Mouse (Mus musculus) left cerebral cortex, postnatal 36 days (tissue): ENCODE results near the gene Nsf. TPM values are rescaled to one million over a fixed set of nuclear protein-coding genes. Genes with fewer than 3 reads are reported as not detected.

Experiments
- DNase-seq, 2 experiments: peaks; one replicate each; pipeline ENCODE4 v3.0.0; 2021 to 2022; ENCODE audit warnings: low spot score in 2 of 2, mixed read lengths in 1 of 2
- intact Hi-C: fragments of 180-260 bp; cut with DNase I; formaldehyde crosslinking; loops from one replicate; pipeline ENCODE4 v1.15.1; 2025
- total RNA-seq, 2 experiments: library from RNA; stranded (reverse); gene quantifications; 2 replicates each; pipeline ENCODE4 v1.2.3; 2021

Gene Nsf
- total RNA-seq, 2 experiments from 2014 or later = 883 to 922 TPM

DNA sequence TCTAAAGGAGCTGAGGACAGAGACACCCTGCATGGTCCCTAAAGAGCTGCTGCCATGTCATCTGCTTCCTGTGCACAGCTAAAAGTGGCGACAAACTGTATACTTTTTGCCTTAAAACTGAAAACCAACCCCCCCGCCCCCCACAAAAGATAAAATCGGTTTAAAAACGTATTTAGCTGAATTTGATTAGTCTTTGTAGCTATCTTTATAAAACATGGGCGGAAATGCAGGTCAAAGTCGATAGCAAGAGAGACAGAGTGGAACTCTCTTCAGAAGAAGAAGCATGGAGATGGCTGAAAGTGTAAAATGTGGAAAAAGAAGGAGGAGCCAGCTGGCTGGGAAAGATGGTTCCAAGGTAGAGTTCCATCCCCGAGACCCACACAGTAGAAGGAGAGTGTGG is 4.9 kb downstream of the Nsf start:
- no peak for DNase-seq
- intact Hi-C loops = no loop called here

DNA sequence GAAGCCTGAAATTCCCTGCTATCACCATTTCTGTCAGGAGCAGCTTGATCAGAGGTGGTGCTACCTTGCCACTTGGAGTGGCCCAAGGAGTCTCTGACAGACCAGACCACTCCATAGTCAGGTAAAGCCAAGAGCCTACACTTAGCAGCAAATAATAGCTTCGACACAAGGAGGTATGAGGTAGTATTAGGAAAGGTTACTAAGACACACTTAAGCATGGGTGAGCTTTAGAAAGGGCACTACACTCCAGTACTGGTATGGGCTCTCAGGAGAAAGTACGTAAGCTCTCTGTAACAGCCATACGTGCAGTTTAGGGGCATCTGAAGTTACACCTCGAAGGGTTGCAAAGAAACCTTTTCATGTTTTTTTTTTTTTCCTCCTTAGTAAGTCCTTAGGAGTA is 11.1 kb downstream of the Nsf start:
- intact Hi-C loops = no loop called here
- no peak for DNase-seq

DNA sequence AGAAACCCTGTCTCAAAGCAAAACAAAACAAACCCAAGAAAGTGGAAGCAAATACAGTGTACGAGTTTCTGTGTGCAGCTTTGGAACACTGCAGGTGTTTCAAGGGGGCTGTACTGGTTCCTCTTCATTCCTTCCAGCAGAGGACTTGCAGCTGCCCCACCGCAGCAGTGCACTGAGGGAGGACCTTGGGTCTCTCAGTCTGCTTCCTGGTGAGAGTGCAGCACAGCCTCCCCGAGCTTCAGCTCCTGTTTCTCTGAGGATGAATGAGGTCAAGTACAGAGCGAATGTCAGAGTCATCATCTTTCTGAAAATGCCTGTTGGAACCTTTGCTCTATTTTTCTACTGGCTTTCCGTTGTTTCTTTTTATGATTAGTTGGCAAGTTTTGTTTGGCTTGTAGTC is 12.5 kb downstream of the Nsf start:
- DNase-seq = no peak
- intact Hi-C loops = no loop called here

DNA sequence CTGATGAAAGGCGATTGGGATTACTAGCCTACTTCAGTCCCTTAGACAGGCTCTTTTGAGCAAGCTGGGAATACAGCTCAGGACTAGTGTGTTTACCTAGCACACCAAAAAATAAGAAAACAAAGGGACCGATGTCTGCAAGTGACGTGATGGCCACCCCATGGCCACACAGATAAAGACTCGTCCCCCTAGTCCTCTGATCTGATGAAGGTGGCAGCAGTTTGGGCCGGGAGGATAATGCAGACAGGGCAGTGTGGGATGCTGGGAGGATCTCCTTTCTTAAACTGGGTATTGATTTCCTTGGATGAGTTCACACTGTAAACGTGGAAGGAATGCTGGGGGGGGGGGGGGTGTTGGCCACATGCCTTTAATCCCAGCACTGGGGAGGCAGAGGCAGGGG is 13.0 kb downstream of the Nsf start:
- no peak for DNase-seq
- intact Hi-C loops = no loop called here

DNA sequence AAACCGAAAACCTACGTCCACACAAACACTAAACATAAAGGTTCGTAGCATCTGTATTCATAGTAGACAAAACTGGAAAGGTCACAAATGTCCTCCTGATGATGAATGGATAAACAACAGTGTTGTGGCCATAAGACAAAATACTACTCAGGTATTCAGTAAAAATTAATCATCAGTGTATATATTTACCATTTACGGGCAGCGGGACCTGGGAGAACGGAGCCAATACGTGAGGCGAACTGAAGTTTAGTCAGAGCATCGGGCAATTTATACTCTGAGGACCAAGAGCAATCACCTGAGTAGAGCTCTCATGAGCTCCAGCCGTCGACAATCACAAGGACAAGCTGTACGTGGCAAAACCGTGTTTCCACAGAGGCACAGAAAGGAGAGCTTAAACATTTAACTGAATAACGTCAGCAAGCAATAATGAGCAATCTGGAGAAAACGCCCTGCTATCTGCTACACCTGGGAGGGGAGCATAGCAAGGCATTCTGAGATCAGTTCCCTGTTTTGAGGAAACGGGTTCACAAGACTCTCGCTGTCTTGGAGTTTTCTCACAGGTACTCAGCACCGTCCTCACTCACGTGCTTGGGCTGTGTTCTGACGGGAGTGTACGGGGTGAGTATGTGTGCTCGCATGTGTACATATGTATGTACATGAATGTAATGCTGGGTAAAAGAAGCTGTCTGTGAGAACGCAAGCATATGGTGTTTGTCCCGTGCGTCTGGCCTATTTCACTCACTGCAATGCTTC is 15.7 kb downstream of the Nsf start:
- intact Hi-C loops = no loop called here
- DNase-seq = no peak

DNA sequence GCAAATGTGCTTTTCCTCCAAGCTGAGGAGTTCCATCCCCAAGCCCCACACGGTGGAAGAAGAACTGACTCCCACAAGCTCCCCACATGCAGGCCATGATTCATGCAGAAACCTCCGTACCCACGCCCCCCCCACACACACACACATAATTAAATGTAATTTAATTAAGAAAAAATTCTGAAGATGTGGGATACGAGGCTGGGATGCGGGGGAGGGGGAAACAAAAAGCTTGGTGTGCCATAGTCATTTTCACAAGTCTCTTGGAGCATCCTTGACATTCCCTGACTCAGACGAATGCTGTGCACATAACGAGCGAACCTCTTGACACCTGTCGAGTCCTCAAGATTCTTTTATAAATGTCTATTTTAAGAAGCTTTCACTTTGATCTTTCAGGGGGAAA is 16.4 kb downstream of the Nsf start:
- intact Hi-C loops = no loop called here
- DNase-seq = no peak

DNA sequence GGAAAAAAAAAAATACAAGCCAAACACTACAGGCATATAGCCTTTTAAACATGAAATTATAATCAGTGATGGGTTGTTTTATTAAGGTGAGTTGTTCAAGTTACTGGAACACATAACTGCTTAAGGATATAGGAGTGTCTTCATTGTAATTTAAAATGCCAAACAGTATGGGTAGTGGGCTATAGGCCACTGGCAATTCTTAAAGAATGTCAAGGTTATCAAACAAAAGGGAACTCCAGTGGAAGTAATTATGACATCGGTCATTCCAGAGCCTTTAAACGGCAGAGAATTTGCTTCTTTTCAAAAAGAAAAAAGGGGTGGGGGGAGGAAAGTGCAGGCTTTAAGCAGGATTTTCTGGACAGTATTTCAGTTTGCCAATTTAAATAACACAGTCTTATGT is 18.1 kb downstream of the Nsf start:
- DNase-seq = no peak
- intact Hi-C loops = no loop called here

DNA sequence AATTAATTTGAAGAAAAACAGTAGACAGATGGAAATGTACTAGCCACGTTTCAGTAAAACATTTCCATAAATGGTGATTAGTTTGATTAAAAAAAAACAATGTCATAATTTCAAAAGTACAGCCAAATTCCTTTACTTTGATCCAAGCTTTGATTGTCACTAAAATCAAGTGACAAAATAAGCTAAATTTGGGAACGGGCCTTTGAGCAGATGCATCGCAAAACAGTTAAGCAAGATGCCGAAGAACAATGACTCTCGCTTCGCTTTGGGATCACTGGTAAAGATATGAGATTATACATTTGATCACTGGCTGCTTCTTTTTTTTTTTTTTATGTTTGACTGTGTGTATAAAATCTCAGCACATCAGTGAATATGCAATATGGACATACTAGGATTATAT is 20.0 kb downstream of the Nsf start:
- intact Hi-C loops = no loop called here
- DNase-seq = no peak

DNA sequence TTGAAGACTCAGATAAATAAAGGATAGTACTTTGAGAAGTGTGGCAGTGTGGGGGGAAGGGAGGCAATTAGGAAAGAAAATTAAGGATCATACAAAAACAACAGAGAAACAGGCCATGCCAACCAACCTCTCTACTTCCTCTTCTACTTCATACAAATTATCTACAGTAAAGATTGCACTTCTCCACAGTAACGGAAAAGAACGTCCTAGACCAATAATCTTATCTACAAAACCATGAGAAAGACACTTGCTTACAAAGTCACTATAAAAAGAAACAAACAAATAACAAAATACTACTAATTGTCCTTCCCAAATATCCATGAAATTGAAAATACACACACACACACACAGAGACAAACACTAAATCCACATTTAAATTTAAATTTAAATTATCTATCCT is 29.9 kb downstream of the Nsf start:
- intact Hi-C loops = no loop called here

DNA sequence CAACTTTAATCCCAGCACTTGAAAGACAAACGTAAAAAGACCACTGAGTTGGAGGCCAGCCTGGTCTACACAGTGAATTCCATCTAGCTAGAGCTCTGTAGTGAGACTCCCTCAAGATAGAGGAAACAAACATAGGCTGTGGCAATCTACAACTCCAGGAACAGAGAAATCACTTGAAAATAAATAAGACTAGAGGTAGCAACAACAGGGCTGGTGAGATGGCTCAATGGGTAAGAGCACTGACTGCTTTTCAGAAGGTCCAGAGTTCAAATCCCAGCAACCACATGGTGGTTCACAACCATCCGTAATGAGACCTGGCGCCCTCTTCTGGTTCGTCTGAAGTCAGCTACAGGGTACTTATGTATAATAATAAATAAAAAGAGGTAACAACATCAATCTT is 30.6 kb downstream of the Nsf start:
- intact Hi-C loops = no loop called here
- no peak for DNase-seq

More for the DNA sequence above, 29.9 kb downstream of the Nsf start:
- DNase-seq = no peak

DNA sequence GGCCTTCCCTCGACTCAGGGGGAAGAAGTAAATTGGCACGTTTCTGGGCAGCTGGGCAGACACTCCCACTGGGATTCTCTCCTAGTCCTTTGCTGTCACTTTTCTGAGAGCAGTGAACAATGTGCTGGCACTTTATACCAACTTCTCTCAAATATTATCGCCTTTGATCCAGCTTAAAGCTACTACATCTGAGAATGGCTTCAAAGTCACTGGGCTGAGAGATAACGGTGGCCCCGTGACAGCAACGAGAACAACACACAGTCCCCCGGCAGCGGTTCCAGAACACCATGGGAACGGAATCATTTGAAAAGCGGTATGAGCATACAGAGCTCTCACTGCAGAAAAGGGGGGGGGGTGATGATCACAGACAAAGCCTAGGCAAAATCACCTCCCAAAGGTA is 31.0 kb downstream of the Nsf start:
- intact Hi-C loops = no loop called here
- no peak for DNase-seq

DNA sequence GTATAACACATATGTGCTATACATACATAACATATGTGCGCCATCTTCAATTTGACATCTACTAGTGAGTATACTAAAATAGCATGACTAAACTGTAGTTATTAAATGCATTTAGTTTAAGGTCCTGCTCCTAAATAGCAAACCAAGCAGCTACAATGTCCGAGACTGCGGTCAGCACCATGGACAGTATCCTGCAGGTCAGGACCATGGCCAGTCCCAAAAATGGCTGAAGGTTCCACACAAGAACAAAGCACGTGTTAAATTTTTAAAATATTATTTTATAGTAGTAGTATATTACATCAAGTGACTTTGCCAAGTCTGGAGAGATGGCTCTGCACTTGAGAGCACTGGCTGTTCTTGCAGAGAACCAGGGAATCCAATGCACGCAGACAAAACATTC is 33.2 kb downstream of the Nsf start:
- intact Hi-C loops = no loop called here
- no peak for DNase-seq

DNA sequence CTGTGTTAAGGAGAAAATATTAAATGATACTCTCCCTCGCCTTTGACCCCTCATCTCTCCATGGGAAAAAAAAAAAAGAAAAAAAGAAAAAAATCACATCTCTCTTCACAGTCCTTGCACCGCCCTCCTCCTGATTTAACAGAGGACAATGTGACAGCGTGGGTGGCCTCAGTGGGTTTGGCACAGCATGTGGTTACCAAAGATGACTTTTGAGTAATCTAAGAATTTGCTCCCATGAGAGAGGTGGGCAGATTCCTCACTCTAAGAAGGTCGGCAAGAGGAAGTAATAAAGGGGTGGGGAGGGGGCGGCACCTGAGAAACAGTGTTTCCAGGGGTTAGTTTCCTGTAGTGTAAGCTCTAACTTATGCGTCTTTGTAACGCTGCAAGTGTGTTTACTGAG is 37.0 kb downstream of the Nsf start:
- DNase-seq = peak in 1 of 2 experiments; percentile 38
- intact Hi-C loops = loop anchor here (5.0 kb wide), 1 partner anchor 280 kb away; no protein-coding TSS in a partner anchor

DNA sequence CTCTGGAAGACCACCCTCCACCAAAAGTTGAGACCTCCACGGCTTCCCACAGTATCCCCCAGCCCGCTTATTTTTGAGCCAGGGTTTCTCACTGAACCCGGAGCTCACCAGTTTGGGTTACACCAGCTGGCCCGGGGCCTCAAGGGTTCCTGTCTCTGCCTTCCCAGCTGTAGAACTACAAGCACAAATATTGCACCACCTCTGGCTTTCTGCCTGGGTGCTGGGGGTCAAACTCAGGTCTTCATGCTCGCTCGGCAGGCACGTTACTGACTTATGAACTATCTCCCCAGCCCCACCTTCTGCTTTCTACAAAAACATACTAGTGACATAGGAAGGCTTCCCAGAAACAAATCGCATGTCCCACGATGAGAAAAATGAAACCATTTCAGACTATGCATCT is 38.2 kb downstream of the Nsf start:
- intact Hi-C loops = loop anchor here (5.0 kb wide), 1 partner anchor 282 kb away; no protein-coding TSS in a partner anchor

DNA sequence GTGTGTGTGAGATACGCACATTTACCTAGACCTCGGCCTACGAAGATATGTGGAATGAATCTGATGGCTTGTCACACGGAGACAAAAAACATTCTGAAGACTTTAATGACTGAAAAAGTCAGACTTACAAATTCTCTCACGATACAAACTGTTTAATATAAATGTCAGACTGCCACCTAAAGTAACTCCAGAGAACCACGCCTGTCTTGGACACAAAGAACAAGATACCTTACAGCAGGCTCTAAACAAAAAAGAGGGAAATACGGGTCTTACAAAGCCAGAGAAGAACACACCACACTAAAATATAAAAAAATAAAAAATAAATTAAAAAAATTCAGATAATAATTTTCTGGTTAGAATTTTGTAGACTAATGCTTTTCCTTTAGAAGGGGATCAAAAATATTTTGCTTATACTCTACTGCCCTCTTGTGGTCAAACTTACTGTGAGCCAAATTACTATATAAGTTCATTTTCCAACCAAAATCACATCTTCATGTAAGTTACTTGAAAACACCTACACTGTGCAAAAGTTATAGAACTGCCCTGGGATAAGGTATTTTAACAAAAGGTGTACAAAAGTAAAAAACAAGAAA is 42.8 kb downstream of the Nsf start:
- no peak for DNase-seq
- intact Hi-C loops = loop anchor here (1.0 to 5.0 kb wide), 3 partner anchors 44 to 274 kb away; partner anchors contain the start of gene Lyzl6

More for the DNA sequence above, 38.2 kb downstream of the Nsf start:
- no peak for DNase-seq

DNA sequence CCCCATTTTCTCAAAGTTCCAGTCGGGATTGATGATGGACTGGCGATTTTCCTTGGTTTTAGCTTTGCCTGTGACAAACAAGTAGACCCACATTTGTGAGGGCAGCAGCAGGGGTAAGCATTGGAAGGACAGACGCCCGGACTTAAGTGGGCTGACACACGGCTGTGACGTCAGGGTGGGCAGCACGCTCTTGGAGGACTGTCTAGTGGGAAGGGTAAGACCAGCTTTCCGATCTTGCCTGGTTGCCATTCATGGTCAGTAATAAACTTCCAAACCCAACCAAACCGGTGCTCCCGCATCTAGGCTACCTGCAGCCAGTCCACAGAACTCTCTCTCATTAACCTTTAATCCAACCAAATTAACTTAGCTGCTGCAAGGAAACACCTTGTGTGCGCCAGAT is 43.3 kb downstream of the Nsf start:
- intact Hi-C loops = loop anchor here (1.0 to 5.0 kb wide), 2 partner anchors 147 to 273 kb away; partner anchors contain the start of gene Lyzl6
- DNase-seq = no peak

DNA sequence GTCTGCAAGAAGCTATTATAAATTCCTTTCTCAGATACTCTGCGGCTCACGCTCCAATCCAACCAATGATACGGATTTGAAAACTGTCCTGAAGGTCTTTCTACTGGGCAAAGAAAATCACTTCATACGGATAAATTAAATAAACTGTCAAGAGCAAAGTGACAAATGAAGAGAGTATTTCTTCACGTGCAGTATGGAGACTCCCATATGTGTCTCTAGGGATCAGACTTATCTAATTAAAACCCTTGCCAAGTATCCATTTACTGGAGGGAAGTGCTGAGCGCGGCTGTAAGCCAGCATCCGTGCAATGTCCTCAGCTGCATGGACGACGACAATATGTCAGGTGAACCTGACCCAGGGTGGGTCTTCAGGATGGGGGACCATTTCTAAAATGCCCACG is 44.0 kb downstream of the Nsf start:
- no peak for DNase-seq
- intact Hi-C loops = loop anchor here (1.0 to 5.0 kb wide), 2 partner anchors 147 to 273 kb away; partner anchors contain the start of gene Lyzl6

DNA sequence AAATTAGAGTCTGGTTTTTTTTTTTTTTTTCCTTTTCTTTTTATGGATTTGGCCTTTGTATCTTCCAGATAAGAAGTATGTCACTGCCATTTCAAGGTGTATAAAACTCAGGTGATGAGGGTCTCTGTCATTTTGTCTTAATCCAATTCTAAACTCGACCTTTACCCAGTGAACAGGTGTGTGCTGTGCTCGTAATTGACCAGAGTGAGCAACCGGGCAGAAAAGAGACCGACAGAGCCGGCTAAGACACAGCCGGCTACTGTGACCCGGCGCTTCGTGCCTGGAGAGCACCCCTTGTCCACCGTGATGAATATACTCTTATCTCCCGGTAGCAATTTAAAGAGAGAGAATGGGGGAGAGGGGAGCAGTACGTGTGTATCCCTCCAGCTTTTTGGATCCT is 44.5 kb downstream of the Nsf start:
- DNase-seq = no peak
- intact Hi-C loops = no loop called here

DNA sequence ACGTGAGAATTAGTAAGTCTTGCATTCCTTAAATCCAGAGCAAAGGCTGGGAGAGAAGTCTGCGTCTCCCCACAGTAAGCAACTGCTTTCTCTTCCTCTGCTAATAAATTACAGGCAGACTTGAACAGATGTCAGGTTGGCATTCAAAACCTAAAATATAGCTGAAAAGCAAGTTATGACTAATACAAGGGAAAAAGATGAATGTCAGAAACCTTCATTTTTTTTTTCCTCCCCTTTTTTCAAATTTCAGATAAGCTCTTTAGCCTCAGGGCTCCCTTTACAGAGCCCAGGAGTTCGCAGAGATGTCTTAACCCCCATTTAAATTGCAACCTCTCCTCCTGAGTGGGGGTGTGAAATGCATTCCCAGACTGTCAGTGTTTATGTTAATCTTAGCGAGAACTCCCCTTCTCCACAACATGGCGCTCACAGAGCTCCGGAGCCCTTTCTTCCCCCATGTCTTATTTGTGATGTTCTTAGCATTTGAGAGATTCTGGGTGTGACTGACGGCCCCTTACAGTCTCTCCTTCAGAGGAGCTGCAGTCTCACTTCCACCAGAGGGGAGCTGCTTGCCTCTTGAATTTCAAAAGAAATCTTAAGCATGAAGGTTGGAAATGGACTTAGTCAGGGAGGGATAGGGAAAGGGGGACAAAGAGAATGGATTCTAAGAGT is 47.7 kb downstream of the Nsf start:
- no peak for DNase-seq
- intact Hi-C loops = no loop called here

DNA sequence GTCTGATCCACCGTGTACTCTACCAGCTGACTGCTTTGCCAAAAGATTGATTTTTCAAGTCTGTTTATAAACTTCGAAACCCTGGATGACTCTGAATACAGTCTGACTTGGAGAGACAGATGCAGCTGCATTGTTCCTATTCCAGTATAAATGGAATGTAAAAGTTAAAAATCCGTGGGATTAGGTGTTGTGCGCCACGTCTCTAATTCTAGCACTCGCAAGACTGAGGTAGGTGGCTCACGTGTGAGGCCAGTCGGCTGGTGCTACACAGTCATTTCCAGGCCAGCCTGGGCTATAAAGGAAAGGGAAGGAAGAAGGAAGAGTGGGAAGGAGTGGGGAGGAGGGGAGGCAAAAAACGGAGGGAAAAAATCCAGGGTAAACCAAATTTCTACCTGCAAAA is 48.4 kb downstream of the Nsf start:
- no peak for DNase-seq

DNA sequence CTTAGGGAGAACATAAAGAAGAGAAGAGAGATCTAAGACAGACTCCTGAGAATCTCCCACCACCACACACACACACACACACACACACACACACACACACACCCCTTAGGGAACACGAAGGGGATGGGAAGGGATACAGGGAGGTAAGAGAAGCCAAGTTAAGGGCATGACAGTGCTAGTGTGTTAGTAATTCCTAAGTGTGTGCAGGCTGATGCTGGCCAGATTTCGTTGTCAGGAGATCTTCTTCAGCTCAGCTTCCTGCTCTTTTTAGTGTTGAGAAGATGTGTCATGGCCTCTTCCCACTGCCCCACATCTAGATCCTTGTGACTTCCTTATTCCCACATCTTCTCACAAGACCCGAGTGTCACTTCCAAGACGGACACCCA is 52.3 kb downstream of the Nsf start:
- intact Hi-C loops = no loop called here
- DNase-seq = no peak

More for the DNA sequence above, 48.4 kb downstream of the Nsf start:
- intact Hi-C loops = no loop called here
